Mouse (Mus musculus) left cerebral cortex, postnatal 14 days (tissue): Measurements from ENCODE around the gene Dlgap1. TPM values are rescaled to one million over a fixed set of nuclear protein-coding genes. Genes with fewer than 3 reads are reported as not detected.

ENCODE experiments used
- DNase-seq, 2 experiments: peaks; one replicate each; pipeline ENCODE4 v3.0.0; 2021 to 2022; ENCODE audit warnings: low spot score in 2 of 2, mixed read lengths in 1 of 2
- intact Hi-C: fragments of 180-260 bp; cut with DNase I; formaldehyde crosslinking; loops from one replicate; pipeline ENCODE4 v1.15.1; 2025
- total RNA-seq, 2 experiments: library from RNA; stranded (reverse); gene quantifications; 2 replicates each; pipeline ENCODE4 v1.2.3; 2021

Dlgap1 gene
- total RNA-seq, 2 experiments from 2014 or later = 316 to 326 TPM

DNA sequence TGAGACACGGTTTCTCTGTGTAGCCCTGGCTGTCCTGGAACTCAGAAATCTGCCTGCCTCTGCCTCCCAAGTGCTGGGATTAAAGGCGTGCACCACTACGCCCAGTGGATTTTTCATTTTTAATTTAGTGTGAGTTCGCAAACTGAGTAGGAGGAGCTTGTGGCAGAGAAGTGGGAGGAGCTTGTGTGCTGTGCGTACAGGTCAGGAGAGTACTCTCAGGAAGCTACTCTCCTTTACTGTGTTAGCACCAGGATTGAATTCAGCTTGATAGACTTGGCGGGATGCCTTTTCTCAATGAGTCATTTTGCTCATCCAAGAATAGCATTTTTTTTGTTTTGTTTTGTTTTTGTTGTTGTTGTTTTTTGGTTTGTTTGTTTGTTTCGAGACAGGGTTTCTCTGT, 793.1 kb downstream of the Dlgap1 start:
- no peak for DNase-seq
- intact Hi-C loops = no loop called here

DNA sequence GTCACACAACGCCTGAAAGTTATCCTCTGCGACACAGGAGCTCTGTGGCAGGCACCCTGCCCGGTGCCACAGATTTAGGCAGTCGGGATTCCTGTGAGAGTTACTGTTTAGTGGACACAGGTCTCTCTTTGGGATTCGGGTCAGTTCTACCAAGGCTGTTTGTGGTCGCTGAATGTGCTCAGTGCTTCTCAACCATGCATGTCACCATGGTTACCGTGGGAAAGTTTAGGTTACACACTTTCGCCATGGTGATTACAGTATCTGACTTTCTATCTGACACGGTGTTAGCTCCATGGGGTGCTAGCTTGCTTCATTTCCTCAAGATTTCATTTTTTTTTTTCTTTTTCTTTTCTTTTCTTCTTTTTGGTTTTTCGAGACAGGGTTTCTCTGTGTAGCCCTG, 793.8 kb downstream of the Dlgap1 start:
- DNase-seq = no peak
- intact Hi-C loops = no loop called here

DNA sequence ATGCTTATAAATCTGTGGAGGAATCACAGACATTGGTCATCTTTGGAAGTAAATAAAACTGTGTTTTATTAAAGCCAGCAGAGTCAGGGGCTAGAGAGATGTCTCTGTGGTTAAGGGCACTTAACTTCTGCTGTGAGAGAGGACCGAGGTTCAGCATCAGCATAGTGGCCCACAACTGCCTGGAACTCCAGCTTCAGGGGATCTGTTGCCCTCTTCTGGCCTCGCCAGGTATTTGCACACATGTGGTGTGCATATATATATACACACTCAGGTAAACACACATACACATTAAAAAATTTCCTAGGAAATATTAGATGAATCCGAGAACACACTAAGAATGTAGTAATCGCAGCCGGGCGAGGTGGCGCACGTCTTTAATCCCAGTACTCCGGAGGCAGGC, 796.5 kb downstream of the Dlgap1 start:
- intact Hi-C loops = no loop called here
- DNase-seq = no peak

DNA sequence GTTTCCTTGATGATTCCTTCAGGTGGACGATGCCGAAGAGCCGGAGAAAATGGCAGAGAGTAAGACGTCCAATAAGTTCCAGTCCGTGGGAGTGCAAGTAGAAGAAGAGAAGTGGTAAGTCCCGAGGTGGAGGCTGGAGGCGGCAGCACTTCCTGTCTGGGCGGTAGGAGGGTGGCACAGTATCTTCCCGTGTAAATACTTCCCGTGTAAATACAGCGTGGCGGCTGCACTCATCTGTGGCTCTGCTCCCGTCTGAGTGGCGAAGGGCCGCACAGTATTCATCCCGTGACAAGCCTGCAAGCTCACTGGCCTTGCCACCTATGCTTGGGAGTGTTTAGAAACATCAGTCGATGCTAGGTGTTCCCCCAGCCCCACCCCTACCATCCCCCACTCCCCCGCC, 797.1 kb downstream of the Dlgap1 start:
- intact Hi-C loops = no loop called here
- DNase-seq = no peak

- intact Hi-C loops = no loop called here
Observed at GRCm38 (mm10) chr17:70772120-70772899, 803.4 kb downstream of the Dlgap1 start.

GRCm38 (mm10) chr17:70779770-70780169, 810.9 kb downstream of the Dlgap1 start:
- DNase-seq = no peak
- intact Hi-C loops = no loop called here

More at GRCm38 (mm10) chr17:70772120-70772899, 803.4 kb downstream of the Dlgap1 start:
- no peak for DNase-seq

GRCm38 (mm10) chr17:70780726-70781689, 812.1 kb downstream of the Dlgap1 start:
- intact Hi-C loops = no loop called here
- DNase-seq = no peak

DNA sequence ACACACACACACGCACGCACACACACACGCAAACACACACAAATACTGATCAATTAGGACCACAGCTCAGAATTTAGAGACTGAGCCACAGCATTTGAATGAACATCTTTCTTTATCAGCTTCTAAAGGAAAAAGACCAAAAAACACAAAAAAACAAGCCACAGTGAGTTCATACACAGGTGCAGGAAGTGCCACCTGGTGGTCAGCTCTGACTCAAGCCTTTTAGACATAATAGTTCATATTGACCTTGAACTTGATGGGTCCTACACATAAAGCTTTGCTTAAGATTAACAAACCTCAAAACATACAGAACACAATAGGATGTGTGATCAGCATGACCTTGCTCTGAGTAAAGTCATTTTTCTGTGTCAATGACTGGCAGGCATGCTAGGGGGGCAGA, 814.4 kb downstream of the Dlgap1 start:
- intact Hi-C loops = no loop called here
- no peak for DNase-seq

DNA sequence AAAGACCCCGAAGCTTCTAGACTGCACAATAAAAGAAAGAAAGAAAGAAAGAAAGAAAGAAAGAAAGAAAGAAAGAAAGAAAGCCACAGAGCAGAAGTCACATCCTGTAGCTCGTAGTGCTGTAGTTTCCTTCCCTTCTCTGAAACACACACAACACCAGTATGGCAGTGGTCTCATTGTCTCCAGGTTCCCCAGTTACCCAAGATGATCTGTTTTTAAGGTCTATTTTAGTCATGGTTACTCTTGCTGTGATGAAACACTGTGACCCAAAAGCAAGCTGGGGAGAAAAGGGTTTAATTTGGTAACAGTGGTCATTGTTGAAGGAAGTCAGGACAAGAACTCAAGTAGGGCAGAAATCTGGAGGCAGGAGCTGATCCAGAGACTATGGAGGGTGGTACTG, 818.5 kb downstream of the Dlgap1 start:
- intact Hi-C loops = no loop called here
- DNase-seq = no peak

DNA sequence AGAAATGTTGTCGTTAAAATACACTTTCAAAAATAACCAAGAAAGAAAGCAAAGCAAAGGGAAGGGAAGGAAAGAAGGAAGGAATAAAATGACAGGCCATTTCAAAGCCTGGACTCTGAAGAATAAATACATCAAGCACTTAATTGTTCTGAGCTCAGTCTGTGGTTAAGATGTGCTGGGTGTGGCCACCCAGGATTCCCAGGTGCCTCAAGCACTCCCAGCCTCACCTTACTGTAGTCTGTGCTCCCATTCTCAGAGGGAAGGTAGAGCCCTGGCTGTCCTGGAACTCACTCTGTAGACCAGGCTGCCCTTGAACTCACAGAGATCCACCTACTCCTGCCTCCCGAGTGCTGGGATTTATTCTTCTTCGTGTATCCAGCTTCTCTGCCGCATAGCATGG, 821.9 kb downstream of the Dlgap1 start:
- no peak for DNase-seq
- intact Hi-C loops = no loop called here

- intact Hi-C loops = no loop called here
- no peak for DNase-seq
Observed at GRCm38 (mm10) chr17:70791596-70792275, 822.9 kb downstream of the Dlgap1 start.

GRCm38 (mm10) chr17:70794291-70794690, 825.4 kb downstream of the Dlgap1 start:
- peak; percentile 40 to 77 for DNase-seq
- intact Hi-C loops = no loop called here

DNA sequence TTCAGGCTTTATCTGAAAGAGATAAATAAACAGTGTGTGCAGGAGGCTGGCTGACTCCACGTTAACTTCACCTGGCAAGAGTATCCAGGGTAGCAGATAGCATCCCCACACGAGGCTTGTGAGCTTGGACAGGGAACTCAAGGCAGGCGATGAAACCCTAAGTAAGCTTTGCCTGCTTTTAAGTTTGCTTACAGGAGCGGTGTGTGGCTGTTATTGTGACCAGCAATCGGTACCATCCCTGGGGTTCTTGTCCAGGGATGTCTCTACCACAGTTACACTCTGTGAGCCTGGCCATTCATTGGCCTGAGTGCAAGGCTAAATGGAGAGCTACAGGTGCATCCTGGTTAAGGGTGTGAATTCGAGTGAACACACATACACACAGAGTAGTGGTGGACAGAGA, 825.8 kb downstream of the Dlgap1 start:
- intact Hi-C loops = no loop called here
- no peak for DNase-seq

GRCm38 (mm10) chr17:70795196-70795595, 826.3 kb downstream of the Dlgap1 start:
- intact Hi-C loops = no loop called here
- no peak for DNase-seq

DNA sequence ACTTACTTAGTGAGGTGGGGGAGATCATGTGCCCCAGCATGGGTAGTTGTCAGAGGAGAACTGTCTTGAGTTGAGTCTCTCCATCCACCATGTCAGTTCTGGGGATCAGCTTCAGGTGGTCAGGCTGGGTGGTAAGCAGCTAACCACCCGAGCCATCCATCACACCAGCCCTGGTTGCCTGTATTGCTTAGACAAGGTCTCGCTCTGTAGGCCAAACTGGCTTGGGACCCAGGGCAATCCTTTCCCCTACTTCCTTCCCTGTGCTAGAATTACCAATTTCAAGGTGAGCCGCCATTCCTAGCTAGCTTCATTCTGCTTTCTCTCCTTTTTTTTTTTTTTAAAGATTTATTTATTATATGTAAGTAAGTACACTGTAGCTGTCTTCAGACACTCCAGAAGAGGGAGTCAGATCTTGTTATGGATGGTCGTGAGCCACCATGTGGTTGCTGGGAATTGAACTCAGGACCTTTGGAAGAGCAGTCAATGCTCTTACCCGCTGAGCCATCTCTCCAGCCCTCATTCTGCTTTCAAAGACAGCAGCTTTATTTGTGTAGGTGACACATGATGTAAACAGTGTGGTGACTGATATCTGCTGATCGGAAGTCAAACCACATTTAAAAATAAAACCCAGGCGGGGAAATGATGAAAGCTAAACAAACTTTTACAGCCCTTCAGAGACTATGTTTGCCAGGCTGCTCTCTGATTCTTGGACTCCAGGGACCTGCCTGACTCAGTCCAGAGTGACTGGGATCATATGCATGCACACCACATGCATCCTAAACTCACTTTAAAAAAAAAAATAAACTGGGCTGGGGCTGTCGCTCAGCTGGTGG, 828.3 kb downstream of the Dlgap1 start:
- DNase-seq = no peak
- intact Hi-C loops = no loop called here

- intact Hi-C loops = no loop called here
- no peak for DNase-seq
Observed at GRCm38 (mm10) chr17:70797773-70798045, 828.8 kb downstream of the Dlgap1 start.

DNA sequence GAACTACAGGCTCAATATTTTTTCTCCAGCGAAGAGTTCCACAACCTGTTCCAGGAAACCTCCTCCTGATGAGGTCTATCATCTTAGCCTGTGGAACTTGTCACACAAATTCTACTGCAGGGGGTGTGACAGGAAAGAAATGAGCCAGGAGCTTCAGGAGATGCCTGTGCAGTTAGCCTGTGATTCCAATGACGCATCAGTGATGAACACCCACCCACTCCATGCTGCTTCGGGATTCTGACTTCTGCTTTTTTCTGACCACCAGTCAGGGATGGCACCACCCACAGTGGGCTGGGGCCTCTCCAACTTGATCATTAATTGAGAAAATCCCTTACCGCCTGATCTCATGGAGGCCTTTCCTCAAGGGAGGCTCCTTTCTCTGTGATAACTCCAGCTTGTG, 830.4 kb downstream of the Dlgap1 start:
- intact Hi-C loops = no loop called here
- no peak for DNase-seq

DNA sequence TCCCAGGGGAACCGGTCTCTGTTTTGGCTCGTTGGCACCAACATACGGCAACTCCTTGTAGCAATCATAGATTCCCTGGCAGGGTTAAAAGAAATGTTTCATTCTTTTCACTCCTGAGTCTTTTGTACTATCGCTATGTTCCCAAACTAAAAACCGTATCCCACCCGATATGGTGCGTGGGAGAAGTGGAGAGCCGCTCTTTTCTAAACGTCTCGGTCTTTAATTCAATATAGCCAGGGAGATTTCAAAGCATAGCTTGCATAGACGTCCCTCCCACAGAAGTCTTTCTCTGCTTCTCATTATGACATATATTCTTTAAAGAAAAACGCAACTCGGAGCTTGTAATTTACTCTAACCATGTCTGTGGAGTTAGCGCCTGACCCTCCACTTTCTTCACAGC, 833.1 kb downstream of the Dlgap1 start:
- DNase-seq = peak; percentile 31 to 56
- intact Hi-C loops = no loop called here

DNA sequence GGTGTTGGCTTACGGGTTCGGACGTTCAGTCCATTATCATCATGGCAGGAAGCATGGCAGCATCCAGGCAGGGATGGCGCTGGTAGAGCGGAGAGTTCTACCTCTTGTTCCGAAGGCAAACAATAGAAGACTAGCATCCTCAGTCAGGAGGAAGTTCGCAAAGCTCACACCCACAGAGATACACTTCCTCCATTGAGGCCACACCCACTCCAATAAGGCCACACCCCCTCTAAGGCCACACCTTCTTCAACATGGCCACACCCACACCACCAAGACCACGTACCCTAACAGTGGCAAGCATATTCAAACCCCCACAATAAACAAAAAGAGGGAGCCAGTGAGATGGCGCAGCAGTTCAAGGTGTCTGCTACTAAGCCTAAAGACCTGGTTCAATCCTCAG, 837.0 kb downstream of the Dlgap1 start:
- no peak for DNase-seq
- intact Hi-C loops = no loop called here
